Mouse (Mus musculus) megakaryocyte, adult 5-6 weeks (primary cell): Measurements from ENCODE around the gene Bicral. TPM values are rescaled to one million over a fixed set of nuclear protein-coding genes. Genes with fewer than 3 reads are reported as not detected.
"Not testable (repeated sequence)": the region's sequence is repeated elsewhere in the genome, so short reads cannot be mapped to it uniquely, and the experiment has no call there.

Source experiments
- ATAC-seq: 2 replicates; pipeline ENCODE4 v1.8.0; 2016; ENCODE audit warnings: mild to moderate bottlenecking, inconsistent platforms; ENCODE audit not compliant: poor library complexity, severe bottlenecking
- total RNA-seq, 2 experiments: library from RNA; stranded (forward) in 1 of 2; stranded (reverse) in 1 of 2; fragments of 153-499, 151-499 nt in 1 of 2; fragments of 221-1000, 200-1000 nt in 1 of 2; gene quantifications; 2 replicates each; pipeline versions ENCODE4 v1.2.3 to v1.2.4; 2015 to 2017

Bicral gene
- total RNA-seq, 2 experiments from 2014 or later: 21.1 to 25.2 TPM

DNA sequence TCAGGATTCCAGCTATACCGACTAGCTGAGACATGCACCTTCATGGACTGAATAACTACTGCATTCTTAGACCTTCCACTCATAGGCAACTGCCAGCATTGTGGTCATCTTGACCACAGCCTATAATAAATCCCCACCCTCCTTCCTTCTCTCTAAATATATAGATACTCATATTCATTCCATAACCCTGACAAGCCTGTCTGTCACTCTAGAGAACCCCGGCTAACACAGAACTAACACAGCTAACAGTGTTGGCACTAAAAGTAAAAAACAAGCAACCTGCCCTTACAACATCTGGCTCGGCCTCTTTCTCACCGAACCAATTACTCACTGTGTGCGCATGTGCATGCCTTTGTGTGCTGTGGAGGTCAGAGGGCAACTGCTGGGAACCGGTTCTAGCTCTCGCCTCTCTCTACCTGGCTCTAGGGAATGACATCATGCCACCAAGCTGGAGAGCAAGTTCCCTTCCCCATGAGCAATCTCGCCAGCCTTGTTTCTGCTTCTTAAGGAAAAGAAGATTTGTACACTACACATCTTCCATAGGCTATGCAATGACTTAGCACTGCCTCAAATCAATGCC lies 18.2 kb upstream of the Bicral start:
- ATAC-seq: no peak

- ATAC-seq: no peak
These were observed 17.3 kb upstream of the Bicral start for GRCm38 (mm10) chr17:46875626-46876025.

DNA sequence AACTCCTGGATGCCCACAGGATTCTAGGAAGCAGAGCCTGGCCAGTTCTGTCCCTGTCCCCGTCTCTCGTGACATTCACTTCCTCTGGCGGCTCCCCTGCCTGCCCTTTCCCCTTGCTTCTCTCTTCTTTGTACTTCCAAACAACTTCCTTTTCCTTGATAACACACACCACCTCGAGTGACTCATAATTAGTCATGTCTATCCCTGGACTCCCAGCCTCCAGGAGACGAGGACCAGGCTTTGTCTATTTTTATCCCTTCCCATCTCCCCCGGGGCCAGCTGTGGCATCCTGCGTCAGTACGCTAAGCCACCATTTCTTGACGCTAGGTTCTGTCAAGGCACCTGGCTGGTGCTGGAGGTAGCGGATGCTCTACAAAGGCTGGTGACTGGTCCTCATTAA lies 15.9 kb upstream of the Bicral start:
- ATAC-seq: peak; percentile 67

GRCm38 (mm10) chr17:46872806-46873205 lies 14.5 kb upstream of the Bicral start:
- ATAC-seq: no peak

- ATAC-seq: 0 out of 2 replicates have a peak, but pooled peaks have one; percentile 36
These were observed 12.6 kb upstream of the Bicral start for GRCm38 (mm10) chr17:46870913-46871312.

- ATAC-seq: peak; percentile 81
These were observed 12.0 kb upstream of the Bicral start for GRCm38 (mm10) chr17:46870204-46870798.

DNA sequence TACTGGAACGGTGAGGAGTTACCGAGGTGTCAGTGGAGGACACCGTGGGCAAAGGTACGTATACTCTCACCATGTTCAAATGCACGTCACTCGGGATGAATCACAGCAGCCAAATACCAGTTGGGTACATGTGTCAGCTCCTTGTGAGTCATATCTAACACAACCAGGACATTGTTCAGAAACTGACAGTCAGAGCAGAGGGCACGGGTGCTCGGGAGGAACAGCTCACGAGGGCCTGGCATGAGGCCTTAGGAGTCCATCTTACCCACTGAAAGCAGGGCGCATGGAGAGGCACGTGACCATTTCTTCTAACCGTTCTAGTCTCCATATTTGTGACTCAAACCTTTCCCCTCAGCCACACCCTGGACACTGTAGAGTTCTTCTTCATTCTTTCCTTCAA lies 8.6 kb upstream of the Bicral start:
- ATAC-seq: no peak

- no peak for ATAC-seq
These were observed 6.4 kb upstream of the Bicral start for GRCm38 (mm10) chr17:46864566-46865195.

- ATAC-seq: no peak
These were observed 1.8 kb upstream of the Bicral start for GRCm38 (mm10) chr17:46860120-46860519.

DNA sequence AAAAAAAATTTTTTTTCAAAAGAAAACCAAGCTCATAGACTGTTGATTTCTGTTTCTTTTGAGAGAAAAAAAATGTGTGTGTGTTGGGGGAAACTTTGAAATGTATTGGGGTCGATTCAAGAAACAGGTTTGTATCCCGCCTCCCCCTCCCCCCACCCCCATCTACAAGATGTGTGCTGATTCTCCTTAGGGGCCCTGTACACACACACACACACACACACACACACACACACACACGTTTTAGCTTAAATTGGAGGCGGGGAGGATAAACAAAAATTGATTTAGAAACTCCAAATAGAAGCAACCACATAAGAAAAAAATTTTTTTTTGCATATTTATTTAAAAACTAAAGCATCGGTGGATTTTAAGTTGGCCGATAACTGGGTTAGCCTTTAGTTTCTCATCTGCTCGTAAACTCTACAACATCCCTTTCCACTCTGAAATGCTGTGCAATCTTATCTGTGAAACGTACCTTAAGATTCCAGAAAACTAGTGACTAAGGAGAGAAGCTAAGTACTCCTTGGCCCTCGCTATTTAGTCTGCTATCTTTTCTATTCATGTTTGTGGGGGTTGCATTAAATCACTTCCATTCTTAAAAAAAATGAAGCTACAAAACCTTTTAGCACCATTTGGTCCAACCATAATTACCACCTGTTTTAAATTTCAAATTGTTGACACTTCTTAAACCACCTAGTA lies 615 bp upstream of the Bicral start:
- no peak for ATAC-seq

GRCm38 (mm10) chr17:46857361-46857902 lies 850 bp downstream of the Bicral start:
- peak; percentile 57 for ATAC-seq

- peak; percentile 63 for ATAC-seq
These were observed 1.6 kb downstream of the Bicral start for GRCm38 (mm10) chr17:46856471-46857360.

DNA sequence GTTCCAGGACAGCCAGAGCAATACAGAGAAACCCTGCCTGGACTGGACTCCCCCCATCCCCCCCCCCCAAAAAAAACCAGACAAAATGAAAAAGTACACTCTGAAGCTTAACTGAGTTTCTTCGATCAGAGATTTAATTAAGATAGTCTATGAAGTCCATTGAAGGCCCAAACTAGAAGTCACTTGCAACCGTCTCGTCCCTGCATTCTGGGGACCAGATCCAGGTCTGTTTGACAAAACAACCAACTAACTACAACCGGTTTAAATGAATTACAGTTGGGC lies 2.2 kb downstream of the Bicral start:
- ATAC-seq: no peak

- ATAC-seq: no peak
These were observed 2.8 kb downstream of the Bicral start for GRCm38 (mm10) chr17:46855328-46856106.

GRCm38 (mm10) chr17:46854640-46855110 lies 3.6 kb downstream of the Bicral start:
- no peak for ATAC-seq

- ATAC-seq: no peak
These were observed 4.2 kb downstream of the Bicral start for GRCm38 (mm10) chr17:46854096-46854495.

GRCm38 (mm10) chr17:46853281-46853680 lies 5.0 kb downstream of the Bicral start:
- ATAC-seq: no peak

DNA sequence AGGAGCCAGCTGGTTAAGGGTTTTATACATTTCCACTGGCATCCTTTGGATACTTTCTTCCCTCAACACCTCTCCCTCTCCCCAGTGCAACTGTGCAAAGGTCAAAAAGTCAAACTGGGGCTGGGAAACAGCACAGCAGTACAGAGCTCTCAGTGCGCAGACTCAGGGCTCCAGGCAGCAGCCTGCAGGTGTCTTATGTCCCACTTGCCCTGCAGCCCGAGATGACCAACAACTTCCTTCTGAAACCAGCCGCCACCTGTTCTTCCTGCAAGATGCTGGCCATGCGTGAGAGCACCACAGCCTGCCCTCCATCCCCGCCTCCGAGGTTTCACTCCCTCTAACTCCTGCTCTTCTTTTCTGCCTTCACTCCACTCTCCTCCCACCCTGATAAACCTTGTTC lies 5.6 kb downstream of the Bicral start:
- peak; percentile 13; the same call in 1 of the 2 replicates for ATAC-seq

DNA sequence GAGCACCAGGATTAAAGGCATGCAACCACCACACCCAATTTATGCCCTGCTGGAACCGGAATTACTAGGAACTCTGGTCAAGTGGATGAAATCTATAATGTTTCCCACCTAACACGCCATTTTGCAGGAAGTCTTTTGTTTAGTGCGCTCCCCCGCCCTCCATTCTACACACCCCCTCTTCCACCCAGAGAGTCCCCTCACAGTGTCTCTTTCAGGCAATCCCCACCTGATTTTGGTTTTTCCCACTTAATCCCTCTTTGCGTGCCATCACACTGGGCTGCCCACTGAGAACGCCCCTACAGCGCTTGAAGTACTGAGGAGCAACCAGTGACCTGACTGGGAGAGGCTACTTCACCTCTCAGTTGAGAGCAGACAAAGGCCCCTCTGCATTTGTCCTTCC lies 11.1 kb downstream of the Bicral start:
- ATAC-seq: no peak

GRCm38 (mm10) chr17:46846573-46846972 lies 11.7 kb downstream of the Bicral start:
- ATAC-seq: not testable (repeated sequence)
